ENCODE assay signal across 8 mouse cellular contexts in the genomic region with DNA sequence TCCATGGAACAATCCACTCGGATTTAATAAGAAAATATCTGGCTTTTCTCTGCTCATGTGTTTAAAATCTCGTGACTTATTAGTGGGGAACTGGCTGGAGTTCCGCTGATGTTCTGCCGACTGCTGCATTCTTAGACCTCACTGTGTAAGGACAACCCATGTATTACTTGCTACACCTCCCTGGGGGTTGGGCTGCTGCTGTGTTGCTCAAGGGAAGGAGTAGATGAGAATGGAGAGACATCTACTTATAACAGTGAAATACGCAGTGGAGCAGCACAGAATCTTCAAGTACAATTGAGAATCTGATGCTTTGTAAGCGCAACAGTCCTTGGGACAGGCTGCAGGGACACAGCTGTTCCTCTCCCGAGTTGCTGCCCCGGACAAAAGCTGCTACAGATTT.
DNase-seq lines count a peak whose midpoint lies in the region; ATAC-seq and TF ChIP-seq lines count a peak whose summit lies in the region.

No protein-coding gene starts in this region.

- H3K4me3 ChIP-seq in embryonic facial prominence, embryonic 11.5 days (ENCODE audit: low read depth, low read length): no peak overlapping the region
- H3K4me3 ChIP-seq in embryonic facial prominence, embryonic 10.5 days: no peak overlapping the region
- peak overlapping the region; percentile 22 for H3K4me3 ChIP-seq in heart, embryonic 11.5 days (ENCODE audit: low read depth, low read length)
- H3K4me3 ChIP-seq in kidney, postnatal 0 days (replicated peaks; ENCODE audit: low read depth, low read length): no peak overlapping the region

- 52% methylated on average over 8 of the region's 8 CpGs for WGBS in embryonic facial prominence, embryonic 11.5 days
- 59% methylated on average over 8 of the region's 8 CpGs for WGBS in embryonic facial prominence, embryonic 10.5 days
- 45% methylated on average over 8 of the region's 8 CpGs for WGBS in heart, embryonic 11.5 days (ENCODE audit: insufficient replicate concordance)
- 41% methylated on average over 8 of the region's 8 CpGs for WGBS in kidney, postnatal 0 days

- no peaks in the 10 kb centered on the region for H3K36me3 ChIP-seq in embryonic facial prominence, embryonic 11.5 days (replicated peaks; ENCODE audit: control insufficient read depth, insufficient read depth, low read depth, low read length)
- no peaks in the 10 kb centered on the region for H3K36me3 ChIP-seq in embryonic facial prominence, embryonic 10.5 days (replicated peaks)
- H3K36me3 ChIP-seq in heart, embryonic 11.5 days (ENCODE audit: control insufficient read depth, insufficient read depth, low read length): no peaks in the 10 kb centered on the region
- no peaks in the 10 kb centered on the region for H3K36me3 ChIP-seq in kidney, postnatal 0 days (ENCODE audit: insufficient read depth, low read length)

- no peak for ATAC-seq in embryonic facial prominence, embryonic 11.5 days (replicated peaks; ENCODE audit: insufficient number of reproducible peaks, low FRiP score, low TSS enrichment, low read depth)
- ATAC-seq in heart, embryonic 11.5 days (replicated peaks; ENCODE audit: insufficient number of reproducible peaks, low FRiP score, low TSS enrichment): no peak
- peak; percentile 43; the same call in 1 of the 2 replicates for ATAC-seq in kidney, postnatal 0 days (replicated peaks; ENCODE audit: low FRiP score, low read depth)

- TF ChIP-seq CTCF in kidney, postnatal 0 days (IDR thresholded peaks at IDR 0.05; ENCODE audit: low read depth): no peak

- H3K9ac ChIP-seq in embryonic facial prominence, embryonic 11.5 days (replicated peaks; ENCODE audit: low read length): no peak overlapping the region
- H3K9ac ChIP-seq in heart, embryonic 11.5 days (ENCODE audit: low read depth, low read length): peak overlapping the region; percentile 12; the same call in 1 of the 2 replicates
- no peak overlapping the region for H3K9ac ChIP-seq in kidney, postnatal 0 days (ENCODE audit: low read depth, low read length)

- H3K9me3 ChIP-seq in embryonic facial prominence, embryonic 11.5 days (replicated peaks; ENCODE audit: control insufficient read depth, low read length): no peaks in the 10 kb centered on the region
- H3K9me3 ChIP-seq in embryonic facial prominence, embryonic 10.5 days: no peaks in the 10 kb centered on the region
- H3K9me3 ChIP-seq in heart, embryonic 11.5 days (replicated peaks; ENCODE audit: control insufficient read depth, low read length): no peaks in the 10 kb centered on the region
- H3K9me3 ChIP-seq in kidney, postnatal 0 days (replicated peaks; ENCODE audit: low read length): no peaks in the 10 kb centered on the region

- peak; percentile 26 for DNase-seq in embryonic facial prominence, embryonic 11.5 days (ENCODE audit: low spot score)
- no peak for DNase-seq in embryonic facial prominence, embryonic 10.5 days (ENCODE audit: low spot score)
- DNase-seq in embryo, embryonic 11 days: peak; percentile 26
- peak; percentile 72 for DNase-seq in kidney, postnatal 0 days (ENCODE audit: low spot score)
- peak; percentile 76 for DNase-seq in lung, postnatal 36 days
- DNase-seq in skeletal muscle tissue, adult 2 months (ENCODE audit: low read depth, low spot score): peak; percentile 70
- DNase-seq in thymus, postnatal 4 days: no peak

- H3K27ac ChIP-seq in embryonic facial prominence, embryonic 11.5 days (replicated peaks; ENCODE audit: low read depth, low read length): no peak overlapping the region
- H3K27ac ChIP-seq in embryonic facial prominence, embryonic 10.5 days (replicated peaks): no peak overlapping the region
- H3K27ac ChIP-seq in heart, embryonic 11.5 days (ENCODE audit: low read depth, low read length): no peak overlapping the region; the same call in 1 of the 2 replicates
- peak overlapping the region; percentile 72 for H3K27ac ChIP-seq in kidney, postnatal 0 days

- no peaks in the 10 kb centered on the region for H3K27me3 ChIP-seq in embryonic facial prominence, embryonic 11.5 days (ENCODE audit: control insufficient read depth, insufficient read depth, low read length)
- no peaks in the 10 kb centered on the region for H3K27me3 ChIP-seq in embryonic facial prominence, embryonic 10.5 days (replicated peaks; ENCODE audit: low read depth, poor library complexity, severe bottlenecking)
- H3K27me3 ChIP-seq in heart, embryonic 11.5 days (ENCODE audit: control insufficient read depth, insufficient read depth, low read length): no peaks in the 10 kb centered on the region
- H3K27me3 ChIP-seq in kidney, postnatal 0 days (ENCODE audit: insufficient read depth, low read length): no peaks in the 10 kb centered on the region

- no peaks in the 10 kb centered on the region; the same call in 1 of the 2 replicates for H3K4me1 ChIP-seq in embryonic facial prominence, embryonic 11.5 days (ENCODE audit: control insufficient read depth, insufficient read depth, low read length)
- H3K4me1 ChIP-seq in embryonic facial prominence, embryonic 10.5 days: peaks cover 23% of the 10 kb centered on the region
- H3K4me1 ChIP-seq in heart, embryonic 11.5 days (ENCODE audit: control insufficient read depth, insufficient read depth, low read length): 0 out of 2 replicates have a peak, but pooled peaks cover 3% of the 10 kb centered on the region
- H3K4me1 ChIP-seq in kidney, postnatal 0 days (replicated peaks; ENCODE audit: insufficient read depth, low read length): peaks cover 10% of the 10 kb centered on the region

- H3K4me2 ChIP-seq in embryonic facial prominence, embryonic 11.5 days (ENCODE audit: low read depth, low read length): no peak overlapping the region
- H3K4me2 ChIP-seq in heart, embryonic 11.5 days: peak overlapping the region; percentile 51
- H3K4me2 ChIP-seq in kidney, postnatal 0 days (ENCODE audit: low read length): peak overlapping the region; percentile 4; the same call in 1 of the 2 replicates

Comparison
In these comparisons a context has a peak if more than half of its experiments do, and no peak if none do; other contexts are left out.
1. DNase-seq: peak in embryonic facial prominence, embryonic 11.5 days (single experiment), embryo, embryonic 11 days (single experiment), kidney, postnatal 0 days (single experiment), lung, postnatal 36 days (single experiment) and skeletal muscle tissue, adult 2 months (single experiment); none in embryonic facial prominence, embryonic 10.5 days (single experiment) and thymus, postnatal 4 days (single experiment).